Comparison of ENCODE assay signal across 26 mouse cellular contexts in genomic region chr6:121600927-121601326, GRCm38 (mm10). TPM values are rescaled to one million over a fixed set of nuclear protein-coding genes. Genes with fewer than 3 reads are reported as not detected.
"Had no signal": no experiment of that assay in that cellular context is flagged by ENCODE, and none has a peak within 500 bp of the region (broad histone marks: within the 10 kb centered on the region; RNA-seq: fewer than 3 reads in every experiment).

No protein-coding gene starts in this region.

- H3K36me3 ChIP-seq: heart, embryonic 13.5 days; heart, embryonic 15.5 days; hindbrain, embryonic 13.5 days; hindbrain, embryonic 15.5 days; intestine, embryonic 15.5 days; limb, embryonic 13.5 days; limb, embryonic 15.5 days; liver, embryonic 12.5 days had no signal

- H3K4me1 ChIP-seq: heart, embryonic 13.5 days; heart, embryonic 15.5 days; hindbrain, embryonic 13.5 days; hindbrain, embryonic 15.5 days; intestine, embryonic 15.5 days; limb, embryonic 13.5 days; limb, embryonic 15.5 days; liver, embryonic 12.5 days had no signal

- H3K9me3 ChIP-seq: heart, embryonic 13.5 days; heart, embryonic 15.5 days; hindbrain, embryonic 13.5 days; hindbrain, embryonic 15.5 days; intestine, embryonic 15.5 days; limb, embryonic 13.5 days; limb, embryonic 15.5 days; liver, embryonic 12.5 days had no signal

- H3K9ac ChIP-seq: forebrain, postnatal 0 days; heart, embryonic 13.5 days; heart, embryonic 15.5 days; hindbrain, embryonic 13.5 days; hindbrain, embryonic 15.5 days; intestine, embryonic 15.5 days; limb, embryonic 13.5 days; limb, embryonic 15.5 days; liver, embryonic 12.5 days; liver, embryonic 14.5 days had no signal

- H3K27ac ChIP-seq: heart, adult 2 months; heart, embryonic 13.5 days; heart, embryonic 15.5 days; hindbrain, embryonic 13.5 days; hindbrain, embryonic 15.5 days; hindbrain, postnatal 0 days; intestine, embryonic 15.5 days; limb, embryonic 13.5 days; limb, embryonic 15.5 days; liver, embryonic 12.5 days; liver, embryonic 14.5 days had no signal

- DNase-seq: forebrain, postnatal 0 days; gastrocnemius, postnatal 14 days; gastrocnemius, postnatal 36 days; heart, adult 11 months; heart, adult 2 months; heart, postnatal 14 days; heart, postnatal 36 days; kidney, adult 11 months; kidney, adult 2 months; kidney, adult 9 months; layer of hippocampus, adult 9-11 months; layer of hippocampus, postnatal 36 days; left cerebral cortex, postnatal 4 days; lung, adult 18-20 months had no signal

- H3K4me2 ChIP-seq: heart, embryonic 11.5 days; heart, embryonic 13.5 days; heart, embryonic 15.5 days; hindbrain, embryonic 13.5 days; hindbrain, embryonic 15.5 days; intestine, embryonic 15.5 days; limb, embryonic 13.5 days; limb, embryonic 15.5 days; liver, embryonic 12.5 days had no signal

- H3K4me3 ChIP-seq: heart, adult 2 months; heart, embryonic 13.5 days; heart, embryonic 15.5 days; hindbrain, embryonic 13.5 days; hindbrain, embryonic 15.5 days; intestine, embryonic 15.5 days; limb, embryonic 13.5 days; limb, embryonic 15.5 days; liver, embryonic 12.5 days had no signal

- ATAC-seq: forebrain, postnatal 0 days; hindbrain, postnatal 0 days; intestine, embryonic 15.5 days; liver, embryonic 12.5 days had no signal

- H3K27me3 ChIP-seq: heart, embryonic 13.5 days; heart, embryonic 15.5 days; hindbrain, embryonic 13.5 days; hindbrain, embryonic 15.5 days; intestine, embryonic 15.5 days; limb, embryonic 13.5 days; limb, embryonic 15.5 days; liver, embryonic 12.5 days had no signal

RNA-seq across cellular contexts. Expression of gene A2m, which starts 34.2 kb away (rescaled TPM):
- polyA plus RNA-seq: gonadal fat pad, adult 2 months had no signal
